Mouse (Mus musculus) lung, adult 2 months (tissue): ENCODE measurements at regions not wholly inside any gene's neighbourhood (a gene's known extent, or its start where the extent isn't known, plus 50 kb on each side); places are given as distances from the start of the nearest gene placed in this dataset.

Source experiments
- CTCF ChIP-seq: fragments of 200-500 bp; IDR thresholded peaks from 2 replicates; pipeline ENCODE4 v1.5.1; 2011; ENCODE audit warnings: mild to moderate bottlenecking, low read length, control low read depth; ENCODE audit not compliant: insufficient read depth
- POLR2A ChIP-seq: fragments of 200-500 bp; IDR thresholded peaks from 2 replicates; pipeline ENCODE4 v1.6.1; 2011; ENCODE audit warnings: low read depth, mild to moderate bottlenecking, control low read depth, low read length, borderline replicate concordance; ENCODE audit errors: extremely low read depth

GRCm38 (mm10) chr13:75547791-75548190, 158.8 kb upstream of the Ell2 start:
- TF ChIP-seq POLR2A = no peak
- TF ChIP-seq CTCF = no peak
